Mouse (Mus musculus) midbrain, postnatal 0 days (tissue): ENCODE data around the gene Msto1. TPM values are rescaled to one million over a fixed set of nuclear protein-coding genes. Genes with fewer than 3 reads are reported as not detected.
"Not testable (repeated sequence)": the region's sequence is repeated elsewhere in the genome, so short reads cannot be mapped to it uniquely, and the experiment has no call there.

ENCODE experiments used
- ATAC-seq: fragments of 200-750 bp; cut with Nextera tagmentation; 2 replicates; pipeline ENCODE4 v1.8.0; 2017; ENCODE audit warnings: moderate number of reproducible peaks, mild to moderate bottlenecking, moderate TSS enrichment, moderate library complexity; ENCODE audit not compliant: low FRiP score
- DNase-seq: peaks from one replicate; pipeline ENCODE4 v3.0.0-alpha.2; 2015; ENCODE audit warnings: low spot score
- H3K27ac ChIP-seq: fragments of 300-500 bp; sonication (generic); 2 replicates; pipeline ENCODE4 v1.5.1; 2014; ENCODE audit warnings: low read depth, mild to moderate bottlenecking, low read length, mixed read lengths
- H3K27me3 ChIP-seq: fragments of 300-500 bp; sonication (generic); 2 replicates; pipeline ENCODE4 v1.6.1; 2014; ENCODE audit warnings: low read length, control low read depth, mixed read lengths; ENCODE audit not compliant: insufficient read depth
- H3K36me3 ChIP-seq: fragments of 300-500 bp; sonication (generic); 2 replicates; pipeline ENCODE4 v1.6.1; 2014; ENCODE audit warnings: low read length, control low read depth, mixed read lengths; ENCODE audit not compliant: insufficient read depth
- H3K4me1 ChIP-seq: fragments of 300-500 bp; sonication (generic); 2 replicates; pipeline ENCODE4 v1.6.1; 2014; ENCODE audit warnings: mild to moderate bottlenecking, control low read depth, antibody characterized with exemption, low read length, mixed read lengths; ENCODE audit not compliant: insufficient read depth
- H3K4me2 ChIP-seq: fragments of 300-500 bp; sonication (generic); 2 replicates; pipeline ENCODE4 v1.6.1; 2014; ENCODE audit warnings: low read depth, mild to moderate bottlenecking, low read length, mixed read lengths; ENCODE audit not compliant: poor library complexity, severe bottlenecking
- H3K4me3 ChIP-seq: fragments of 300-500 bp; sonication (generic); 2 replicates; pipeline ENCODE4 v1.5.1; 2014; ENCODE audit warnings: low read depth, mild to moderate bottlenecking, low read length, moderate library complexity
- H3K9ac ChIP-seq: fragments of 300-500 bp; sonication (generic); replicated peaks from 2 replicates; pipeline ENCODE4 v1.6.1; 2014; ENCODE audit warnings: mild to moderate bottlenecking, low read length, moderate library complexity, mixed read lengths; ENCODE audit not compliant: poor library complexity, severe bottlenecking
- H3K9me3 ChIP-seq: fragments of 300-500 bp; sonication (generic); 2 replicates; pipeline ENCODE4 v1.6.1; 2016; ENCODE audit warnings: low read length, control low read depth
- CTCF ChIP-seq: IDR thresholded peaks from 2 replicates; pipeline ENCODE4 v1.5.1; 2016; ENCODE audit warnings: antibody characterized with exemption, mild to moderate bottlenecking
- WGBS: fragments of 180-500 bp; shearing (Covaris S2); extraction: QIAGEN DNeasy Blood & Tissue Kit; methylation state at CpG from one replicate; pipeline ENCODE4 v1.1.7; 2014; 5-methylcytosine and 5-hydroxymethylcytosine counted together
- polyA plus RNA-seq: library from polyadenylated mRNA; unstranded; fragments of >200 nt; fragmentation: Nextera tagmentation; extraction: Ambion mirVana; gene quantifications from 2 replicates; pipeline ENCODE4 v1.2.1, GENCODE M21; 2015
- total RNA-seq: library from RNA; depleted of rRNA; stranded (reverse); fragments of >200 nt; gene quantifications from 2 replicates; pipeline ENCODE4 v1.2.3, GENCODE M21; 2014; rRNA removed

Msto1 gene
- total RNA-seq (39.6 and 52.1 TPM in 2 replicates), polyA plus RNA-seq (46.3 and 50.8 TPM in 2 replicates)

DNA sequence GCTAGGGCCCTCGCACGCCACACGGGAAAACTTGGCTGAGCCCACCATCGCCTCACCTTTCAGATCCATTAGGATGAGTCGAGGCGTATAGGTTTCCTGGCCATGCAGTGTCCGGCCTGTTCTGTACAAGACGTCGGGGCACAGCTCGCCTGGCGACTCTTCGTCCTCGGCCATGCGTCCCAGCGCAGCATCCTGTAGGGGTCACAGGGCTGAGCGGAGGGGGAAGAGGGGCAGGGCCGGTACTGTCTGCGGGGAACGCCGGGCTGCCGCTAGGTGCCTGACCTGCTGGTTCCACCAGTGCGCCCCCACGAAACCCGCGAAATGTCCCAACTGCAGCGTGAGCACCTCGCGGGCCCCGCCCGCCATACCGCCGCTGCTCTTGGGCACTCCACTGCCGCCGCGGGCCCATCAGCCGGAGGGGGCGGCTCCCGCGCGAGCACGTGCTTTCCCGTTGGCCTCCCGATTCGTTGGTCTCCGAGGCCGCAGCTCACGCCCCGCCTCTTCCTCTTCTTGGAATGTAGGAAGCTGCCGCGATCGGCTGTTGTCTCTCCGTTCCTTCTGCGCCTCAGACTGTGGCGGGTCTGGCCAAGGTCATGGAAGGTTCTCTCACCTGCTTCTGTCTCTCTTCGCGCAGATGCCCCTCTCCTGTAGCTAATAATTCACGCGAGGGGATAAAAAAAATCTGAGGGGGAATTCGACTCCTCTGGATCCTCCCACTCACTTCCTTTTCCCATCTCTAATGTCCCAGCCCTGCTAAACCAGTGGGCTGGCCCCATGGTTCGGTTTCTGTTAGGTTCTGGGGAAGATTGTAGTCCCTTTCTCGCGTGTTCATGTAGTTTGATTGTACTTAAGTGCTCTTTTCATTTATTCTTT is at the start of gene Msto1:
Msto1 (minus strand) TSS at position 489 of the 873 bp plus-strand sequence.
- H3K9me3 ChIP-seq: no peaks in the 10 kb centered on the region
- peak; percentile 94 for DNase-seq

DNA sequence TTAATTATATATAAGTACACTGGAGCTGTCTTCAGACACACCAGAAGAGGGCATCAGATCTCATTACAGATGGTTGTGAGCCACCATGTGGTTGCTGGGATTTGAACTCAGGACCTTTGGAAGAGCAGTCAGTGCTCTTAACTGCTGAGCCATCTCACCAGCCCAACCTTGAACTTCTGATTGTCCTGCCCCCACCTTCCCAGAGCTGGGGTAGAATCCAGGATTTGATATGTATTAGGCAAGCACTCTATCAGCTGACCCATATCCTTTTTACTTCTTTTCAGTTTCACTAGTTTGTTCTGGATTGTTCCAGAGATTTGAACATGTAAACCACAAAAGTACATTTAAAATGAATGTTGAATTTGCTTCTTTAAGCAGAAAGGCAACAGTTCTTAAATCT is 49.4 kb upstream of the Msto1 start:
- H3K4me3 ChIP-seq, H3K9ac ChIP-seq, H3K36me3 ChIP-seq, H3K4me1 ChIP-seq, H3K9me3 ChIP-seq, ATAC-seq, H3K4me2 ChIP-seq, DNase-seq, H3K27ac ChIP-seq, H3K27me3 ChIP-seq: not testable (repeated sequence)

More for the DNA sequence above, at the start of gene Msto1:
- ATAC-seq: peak; percentile 96
- H3K4me2 ChIP-seq: peak within 1 kb of the TSS; percentile 63
- no peaks in the 10 kb centered on the region for H3K27me3 ChIP-seq
- H3K27ac ChIP-seq: peak within 1 kb of the TSS; percentile 85
- H3K9ac ChIP-seq: peak within 1 kb of the TSS; percentile 73
- WGBS: under 1% methylated on average over 46 of the region's 62 CpGs
- TF ChIP-seq CTCF: peak; percentile 22
- peak within 1 kb of the TSS; percentile 69 for H3K4me3 ChIP-seq
- H3K4me1 ChIP-seq: peaks cover 7% of the 10 kb centered on the region; the same call in 1 of the 2 replicates
- H3K36me3 ChIP-seq: peaks cover 32% of the 10 kb centered on the region

DNA sequence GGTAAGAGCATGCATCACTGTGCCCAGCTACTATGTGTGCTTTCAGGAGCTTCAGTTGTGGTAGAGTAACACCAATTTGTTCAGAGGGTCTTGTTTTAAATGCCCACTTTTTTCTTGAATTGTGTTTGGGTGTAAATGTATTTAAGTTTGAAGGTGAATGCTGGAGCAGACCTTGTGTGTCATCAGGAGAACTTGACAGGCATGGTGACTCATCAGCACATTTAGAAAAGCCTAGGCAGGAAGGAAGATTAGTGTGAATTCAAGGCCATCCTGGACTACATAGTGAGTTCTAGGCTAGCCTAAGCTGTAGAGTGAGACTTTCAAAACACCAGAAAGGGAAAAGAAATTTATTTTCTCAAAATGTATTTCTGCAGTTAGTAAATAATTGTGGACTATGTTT is 39.9 kb upstream of the Msto1 start:
- H3K36me3 ChIP-seq: no peaks in the 10 kb centered on the region
- no peak for ATAC-seq

DNA sequence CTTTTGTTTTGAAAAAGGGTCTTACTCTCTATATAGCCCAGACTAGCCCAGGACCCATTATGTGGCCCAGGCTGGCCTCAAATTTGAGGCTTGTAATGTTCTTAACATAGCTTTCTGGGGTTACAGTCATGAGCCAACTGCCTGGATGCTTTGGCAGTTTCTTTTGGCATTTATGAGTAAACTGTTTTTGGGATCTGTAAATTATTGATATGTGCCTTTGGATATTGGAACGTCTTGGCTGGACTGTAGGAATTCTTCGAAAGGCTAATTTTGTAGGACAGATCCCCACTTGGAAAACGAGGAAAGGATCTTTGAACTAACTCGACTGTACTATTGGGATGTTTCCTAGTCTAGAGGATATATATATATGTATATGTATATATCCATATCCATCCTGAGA is 39.4 kb upstream of the Msto1 start:
- no peak for ATAC-seq

More for the DNA sequence above, 39.9 kb upstream of the Msto1 start:
- H3K4me3 ChIP-seq: no peak overlapping the region
- no peak overlapping the region for H3K4me2 ChIP-seq
- no peak for DNase-seq
- no peaks in the 10 kb centered on the region for H3K9me3 ChIP-seq
- H3K9ac ChIP-seq: no peak overlapping the region
- H3K4me1 ChIP-seq: no peaks in the 10 kb centered on the region
- H3K27me3 ChIP-seq: no peaks in the 10 kb centered on the region
- H3K27ac ChIP-seq: no peak overlapping the region
- no peak for TF ChIP-seq CTCF

DNA sequence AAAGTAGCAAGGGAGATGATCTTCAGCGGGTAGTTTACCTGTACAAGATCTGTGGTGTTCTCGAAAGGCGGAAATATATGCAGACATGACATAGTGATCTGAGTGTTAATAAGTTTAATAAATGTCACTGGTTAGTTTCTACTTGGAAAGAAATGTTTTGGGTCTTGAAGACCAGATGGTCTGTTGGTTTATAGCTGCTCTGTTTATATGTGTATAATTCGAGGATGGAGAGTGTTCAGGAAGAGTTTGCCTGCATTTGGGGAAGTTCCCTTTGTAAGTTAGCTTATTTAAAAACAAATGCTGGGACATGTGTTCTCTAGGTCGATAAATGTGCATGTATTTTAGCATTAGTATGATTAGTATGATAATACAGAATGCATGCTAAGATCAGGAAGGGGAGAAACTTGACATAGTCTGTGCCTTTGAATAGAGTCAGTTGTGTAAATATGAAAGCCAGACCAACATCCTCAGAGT is 37.6 kb upstream of the Msto1 start:
- Histone ChIP-seq H3K36me3 (no peaks in the 10 kb centered on the region), H3K4me2 (peak overlapping the region; percentile 69), H3K4me1 (no peaks in the 10 kb centered on the region), H3K9ac (peak overlapping the region; percentile 70), H3K27ac (peak overlapping the region; percentile 97), H3K9me3 (no peaks in the 10 kb centered on the region), H3K4me3 (peak overlapping the region; percentile 71), H3K27me3 (no peaks in the 10 kb centered on the region)
- no peak for ATAC-seq
- DNase-seq: no peak
- no peak for TF ChIP-seq CTCF
- under 1% methylated on average over 5 of the region's 5 CpGs for WGBS

More for the DNA sequence above, 39.4 kb upstream of the Msto1 start:
- no peak overlapping the region for H3K27ac ChIP-seq
- no peak overlapping the region for H3K9ac ChIP-seq
- H3K36me3 ChIP-seq: no peaks in the 10 kb centered on the region
- no peak overlapping the region for H3K4me2 ChIP-seq
- TF ChIP-seq CTCF: no peak
- no peaks in the 10 kb centered on the region for H3K9me3 ChIP-seq
- no peak overlapping the region for H3K4me3 ChIP-seq
- no peaks in the 10 kb centered on the region for H3K27me3 ChIP-seq
- H3K4me1 ChIP-seq: no peaks in the 10 kb centered on the region
- WGBS: 86% methylated on average over 4 of the region's 4 CpGs
- DNase-seq: no peak
